Mouse (Mus musculus): Measurements from ENCODE around the gene Ahdc1.

GRCm38 (mm10) chr4:132988581-132989355 lies 22.3 kb upstream of the Ahdc1 start:
- TF ChIP-seq CTCF (IDR thresholded peaks at IDR 0.05; ENCODE audit: extremely low read depth, insufficient read length, insufficient replicate concordance, low read depth, low read length) (no peak), POLR2A (IDR thresholded peaks at IDR 0.05; ENCODE audit: low read depth, low read length) (no peak)
